Mouse (Mus musculus) embryonic facial prominence, embryonic 11.5 days (tissue): ENCODE data around the gene E2f2. TPM values are rescaled to one million over a fixed set of nuclear protein-coding genes. Genes with fewer than 3 reads are reported as not detected.

Experiments
- ATAC-seq: fragments of 200-750 bp; cut with Nextera tagmentation; replicated peaks from 2 replicates; pipeline ENCODE4 v1.8.0; 2017; ENCODE audit warnings: low read depth; ENCODE audit not compliant: insufficient number of reproducible peaks, low FRiP score, low TSS enrichment
- DNase-seq: peaks from one replicate; pipeline ENCODE4 v3.0.0-alpha.2; 2015; ENCODE audit warnings: low spot score
- H3K27ac ChIP-seq: fragments of 300-500 bp; sonication (generic); replicated peaks from 2 replicates; pipeline ENCODE4 v1.5.1; 2014; ENCODE audit warnings: mild to moderate bottlenecking, low read depth, low read length, control low read depth
- H3K27me3 ChIP-seq: fragments of 300-500 bp; sonication (generic); 2 replicates; pipeline ENCODE4 v1.6.1; 2014; ENCODE audit warnings: mild to moderate bottlenecking, low read length, moderate library complexity, mixed read lengths; ENCODE audit not compliant: control insufficient read depth, insufficient read depth
- H3K36me3 ChIP-seq: fragments of 300-500 bp; sonication (generic); replicated peaks from 2 replicates; pipeline ENCODE4 v1.6.1; 2014; ENCODE audit warnings: low read depth, mild to moderate bottlenecking, low read length, moderate library complexity, mixed read lengths; ENCODE audit not compliant: control insufficient read depth, insufficient read depth
- H3K4me1 ChIP-seq: fragments of 300-500 bp; sonication (generic); 2 replicates; pipeline ENCODE4 v1.6.1; 2014; ENCODE audit warnings: low read length, mixed read lengths; ENCODE audit not compliant: control insufficient read depth, insufficient read depth
- H3K4me2 ChIP-seq: fragments of 300-500 bp; sonication (generic); 2 replicates; pipeline ENCODE4 v1.6.1; 2014; ENCODE audit warnings: low read depth, mild to moderate bottlenecking, control low read depth, low read length, moderate library complexity
- H3K4me3 ChIP-seq: fragments of 300-500 bp; sonication (generic); 2 replicates; pipeline ENCODE4 v1.5.1; 2014; ENCODE audit warnings: low read depth, low read length, control low read depth
- H3K9ac ChIP-seq: fragments of 300-500 bp; sonication (generic); replicated peaks from 2 replicates; pipeline ENCODE4 v1.6.1; 2014; ENCODE audit warnings: mild to moderate bottlenecking, control low read depth, low read length
- H3K9me3 ChIP-seq: fragments of 300-500 bp; sonication (generic); replicated peaks from 2 replicates; pipeline ENCODE4 v1.6.1; 2016; ENCODE audit warnings: mild to moderate bottlenecking, low read length, inconsistent platforms, mixed read lengths; ENCODE audit not compliant: control insufficient read depth
- WGBS: fragments of 180-500 bp; shearing (Covaris S2); extraction: QIAGEN DNeasy Blood & Tissue Kit; methylation state at CpG from one replicate; pipeline ENCODE4 v1.1.7; 2014; 5-methylcytosine and 5-hydroxymethylcytosine counted together
- polyA plus RNA-seq: library from polyadenylated mRNA; unstranded; fragments of >200 nt; fragmentation: Nextera tagmentation; extraction: Ambion mirVana; gene quantifications from 2 replicates; pipeline ENCODE4 v1.2.1, GENCODE M21; 2014

Gene E2f2
- polyA plus RNA-seq, 1 experiment from 2014 or later = 6.1 TPM

- ATAC-seq (peak; percentile 81; the same call in 1 of the 2 replicates), DNase-seq (peak; percentile 75)
- H3K9ac ChIP-seq = peak overlapping the region; percentile 28; the same call in 1 of the 2 replicates
- H3K27me3 ChIP-seq = no peaks in the 10 kb centered on the region
- 4% methylated on average over 17 of the region's 17 CpGs for WGBS
- peaks cover 15% of the 10 kb centered on the region for H3K4me1 ChIP-seq
- no peaks in the 10 kb centered on the region for H3K9me3 ChIP-seq
- H3K36me3 ChIP-seq = no peaks in the 10 kb centered on the region
- H3K4me3 ChIP-seq = 0 out of 2 replicates have a peak overlapping the region, but pooled peaks have one; percentile 15
- no peak overlapping the region for H3K27ac ChIP-seq
- peak overlapping the region; percentile 44 for H3K4me2 ChIP-seq
Observed at GRCm38 (mm10) chr4:136220133-136220775, 48.1 kb downstream of the E2f2 start.

- Histone ChIP-seq H3K27me3 (no peaks in the 10 kb centered on the region), H3K4me3 (no peak overlapping the region), H3K27ac (no peak overlapping the region), H3K4me2 (no peak overlapping the region), H3K4me1 (peaks cover 9% of the 10 kb centered on the region), H3K36me3 (no peaks in the 10 kb centered on the region), H3K9ac (no peak overlapping the region), H3K9me3 (no peaks in the 10 kb centered on the region)
- DNase-seq (no peak), ATAC-seq (no peak)
- 64% methylated on average over 13 of the region's 13 CpGs for WGBS
Observed at GRCm38 (mm10) chr4:136223549-136224239, 51.5 kb downstream of the E2f2 start.

- Histone ChIP-seq H3K4me3 (no peak overlapping the region), H3K27ac (no peak overlapping the region)
- 62% methylated on average over 5 of the region's 5 CpGs for WGBS
Observed at GRCm38 (mm10) chr4:136224240-136224559, 52.0 kb downstream of the E2f2 start.

GRCm38 (mm10) chr4:136224677-136225460, 52.7 kb downstream of the E2f2 start:
- Histone ChIP-seq H3K4me1 (peaks cover 2% of the 10 kb centered on the region; the same call in 1 of the 2 replicates), H3K27me3 (no peaks in the 10 kb centered on the region), H3K4me2 (no peak overlapping the region), H3K27ac (no peak overlapping the region), H3K9ac (no peak overlapping the region), H3K4me3 (no peak overlapping the region), H3K36me3 (no peaks in the 10 kb centered on the region), H3K9me3 (no peaks in the 10 kb centered on the region)
- DNase-seq (no peak), ATAC-seq (no peak)
- 81% methylated on average over 23 of the region's 23 CpGs for WGBS

More at GRCm38 (mm10) chr4:136224240-136224559, 52.0 kb downstream of the E2f2 start:
- H3K9ac ChIP-seq = no peak overlapping the region
- H3K4me2 ChIP-seq = no peak overlapping the region
- DNase-seq = no peak
- no peaks in the 10 kb centered on the region for H3K36me3 ChIP-seq
- no peaks in the 10 kb centered on the region for H3K27me3 ChIP-seq
- ATAC-seq = no peak
- H3K9me3 ChIP-seq = no peaks in the 10 kb centered on the region
- peaks cover 4% of the 10 kb centered on the region for H3K4me1 ChIP-seq

- no peaks in the 10 kb centered on the region for H3K9me3 ChIP-seq
- no peak for ATAC-seq
- no peak overlapping the region for H3K4me2 ChIP-seq
- no peak overlapping the region for H3K27ac ChIP-seq
- DNase-seq = no peak
- no peak overlapping the region for H3K9ac ChIP-seq
- H3K4me3 ChIP-seq = no peak overlapping the region
- H3K36me3 ChIP-seq = no peaks in the 10 kb centered on the region
- no peaks in the 10 kb centered on the region for H3K27me3 ChIP-seq
- H3K4me1 ChIP-seq = peaks cover 2% of the 10 kb centered on the region; the same call in 1 of the 2 replicates
- WGBS = 69% methylated on average over 7 of the region's 7 CpGs
Observed at GRCm38 (mm10) chr4:136227408-136227807, 55.2 kb downstream of the E2f2 start.

GRCm38 (mm10) chr4:136228640-136229039, 56.4 kb downstream of the E2f2 start:
- DNase-seq = no peak
- Histone ChIP-seq H3K9ac (no peak overlapping the region), H3K9me3 (no peaks in the 10 kb centered on the region), H3K4me1 (peaks cover 2% of the 10 kb centered on the region; the same call in 1 of the 2 replicates), H3K4me2 (no peak overlapping the region), H3K4me3 (no peak overlapping the region), H3K36me3 (no peaks in the 10 kb centered on the region), H3K27me3 (no peaks in the 10 kb centered on the region), H3K27ac (no peak overlapping the region)
- ATAC-seq = no peak
- WGBS = 78% methylated on average over 5 of the region's 5 CpGs

- Histone ChIP-seq H3K9me3 (no peaks in the 10 kb centered on the region), H3K36me3 (no peaks in the 10 kb centered on the region), H3K4me2 (no peak overlapping the region), H3K4me3 (no peak overlapping the region), H3K4me1 (no peaks in the 10 kb centered on the region; the same call in 1 of the 2 replicates), H3K9ac (peak overlapping the region; percentile 41; the same call in 1 of the 2 replicates), H3K27ac (no peak overlapping the region), H3K27me3 (peaks cover 21% of the 10 kb centered on the region)
- no peak for DNase-seq
- no peak for ATAC-seq
- 15% methylated on average over 13 of the region's 13 CpGs for WGBS
Observed at GRCm38 (mm10) chr4:136238669-136239068, 66.5 kb downstream of the E2f2 start.
